In the genomic region with DNA sequence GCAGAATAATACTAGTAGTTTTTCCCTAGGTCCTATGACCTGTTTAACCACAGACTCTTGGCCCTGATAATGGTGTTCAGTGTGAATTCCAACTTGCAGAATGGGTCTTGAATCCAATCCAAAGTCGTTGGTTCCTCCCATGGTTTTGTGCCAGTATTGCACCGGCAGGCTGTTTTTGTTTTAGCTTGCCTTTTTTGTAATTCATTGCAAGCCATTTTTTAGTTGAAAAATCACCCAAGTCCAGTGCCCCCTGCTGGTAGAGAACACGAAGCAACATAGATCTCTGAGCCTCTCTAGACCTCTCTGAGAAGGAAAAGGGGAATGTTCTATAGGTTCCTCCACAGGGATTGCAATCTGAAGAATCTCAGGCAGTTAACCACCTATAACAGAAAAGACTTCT, we compare ENCODE assay signal across 10 mouse cellular contexts. TPM values are rescaled to one million over a fixed set of nuclear protein-coding genes. Genes with fewer than 3 reads are reported as not detected.
DNase-seq lines count a peak whose midpoint lies in the region; ATAC-seq lines count a peak whose summit lies in the region.
"Had no signal": no experiment of that assay in that cellular context is flagged by ENCODE, and none has a peak within 500 bp of the region (broad histone marks: within the 10 kb centered on the region; RNA-seq: fewer than 3 reads in every experiment).

No protein-coding gene starts in this region.

- no peak overlapping the region for H3K9ac ChIP-seq in embryonic facial prominence, embryonic 11.5 days (replicated peaks; ENCODE audit: low read length)
- H3K9ac ChIP-seq in midbrain, embryonic 16.5 days (ENCODE audit: low read depth, low read length), result no peak overlapping the region
- H3K9ac ChIP-seq: midbrain, embryonic 12.5 days had no signal

- H3K4me2 ChIP-seq in embryonic facial prominence, embryonic 11.5 days (ENCODE audit: low read depth, low read length), result no peak overlapping the region
- H3K4me2 ChIP-seq in midbrain, embryonic 16.5 days (ENCODE audit: low read length), result no peak overlapping the region
- H3K4me2 ChIP-seq: midbrain, embryonic 12.5 days had no signal

- H3K4me3 ChIP-seq in embryonic facial prominence, embryonic 11.5 days (ENCODE audit: low read depth, low read length), result no peak overlapping the region
- H3K4me3 ChIP-seq in embryonic facial prominence, embryonic 10.5 days, result no peak overlapping the region
- no peak overlapping the region for H3K4me3 ChIP-seq in midbrain, embryonic 10.5 days
- H3K4me3 ChIP-seq in midbrain, embryonic 16.5 days (ENCODE audit: low read depth, low read length), result no peak overlapping the region
- H3K4me3 ChIP-seq: midbrain, embryonic 12.5 days had no signal

- DNase-seq in embryonic facial prominence, embryonic 11.5 days (ENCODE audit: low spot score), result peak; percentile 54
- no peak for DNase-seq in embryonic facial prominence, embryonic 10.5 days (ENCODE audit: low spot score)
- peak; percentile 17 for DNase-seq in midbrain, embryonic 10.5 days (ENCODE audit: low spot score)
- peak; percentile 7 for DNase-seq in c-Kit-positive CD71-positive TER-119-positive erythroid progenitor cells, embryonic 14.5 days (ENCODE audit: low spot score)
- peak; percentile 67 for DNase-seq in naive thymus-derived CD4-positive, alpha-beta T cell, adult 2 months (ENCODE audit: low read depth)
- DNase-seq in frontal cortex, postnatal 25 days (ENCODE audit: low spot score in 2 of 2), result no peak

- no peak overlapping the region for H3K27ac ChIP-seq in embryonic facial prominence, embryonic 11.5 days (replicated peaks; ENCODE audit: low read depth, low read length)
- no peak overlapping the region for H3K27ac ChIP-seq in embryonic facial prominence, embryonic 10.5 days (replicated peaks)
- no peak overlapping the region for H3K27ac ChIP-seq in midbrain, embryonic 10.5 days (replicated peaks)
- H3K27ac ChIP-seq in midbrain, embryonic 16.5 days (ENCODE audit: low read length), result no peak overlapping the region
- H3K27ac ChIP-seq: midbrain, embryonic 12.5 days had no signal

- H3K9me3 ChIP-seq in embryonic facial prominence, embryonic 11.5 days (replicated peaks; ENCODE audit: control insufficient read depth, low read length), result no peaks in the 10 kb centered on the region
- no peaks in the 10 kb centered on the region for H3K9me3 ChIP-seq in embryonic facial prominence, embryonic 10.5 days
- no peaks in the 10 kb centered on the region for H3K9me3 ChIP-seq in midbrain, embryonic 10.5 days (replicated peaks)
- no peaks in the 10 kb centered on the region for H3K9me3 ChIP-seq in midbrain, embryonic 16.5 days (replicated peaks; ENCODE audit: control insufficient read depth, low read length, poor library complexity, severe bottlenecking)
- H3K9me3 ChIP-seq: midbrain, embryonic 12.5 days had no signal

- ATAC-seq in embryonic facial prominence, embryonic 11.5 days (replicated peaks; ENCODE audit: insufficient number of reproducible peaks, low FRiP score, low TSS enrichment, low read depth), result no peak
- no peak for ATAC-seq in midbrain, embryonic 16.5 days
- ATAC-seq in megakaryocyte-erythroid progenitor cell, adult 5-6 weeks (replicated peaks; ENCODE audit: low FRiP score, low TSS enrichment, poor library complexity, severe bottlenecking), result no peak

- 46% methylated on average over 3 of the region's 3 CpGs for WGBS in embryonic facial prominence, embryonic 11.5 days
- WGBS in embryonic facial prominence, embryonic 10.5 days, result 50% methylated on average over 3 of the region's 3 CpGs
- 51% methylated on average over 3 of the region's 3 CpGs for WGBS in midbrain, embryonic 10.5 days
- 38% methylated on average over 3 of the region's 3 CpGs for WGBS in midbrain, embryonic 16.5 days

- no peaks in the 10 kb centered on the region for H3K36me3 ChIP-seq in embryonic facial prominence, embryonic 11.5 days (replicated peaks; ENCODE audit: control insufficient read depth, insufficient read depth, low read depth, low read length)
- no peaks in the 10 kb centered on the region for H3K36me3 ChIP-seq in embryonic facial prominence, embryonic 10.5 days (replicated peaks)
- no peaks in the 10 kb centered on the region for H3K36me3 ChIP-seq in midbrain, embryonic 10.5 days
- no peaks in the 10 kb centered on the region for H3K36me3 ChIP-seq in midbrain, embryonic 16.5 days (ENCODE audit: control insufficient read depth, insufficient read depth, low read length)
- H3K36me3 ChIP-seq: midbrain, embryonic 12.5 days had no signal

- no peaks in the 10 kb centered on the region for H3K27me3 ChIP-seq in embryonic facial prominence, embryonic 11.5 days (ENCODE audit: control insufficient read depth, insufficient read depth, low read length)
- H3K27me3 ChIP-seq in embryonic facial prominence, embryonic 10.5 days (replicated peaks; ENCODE audit: low read depth, poor library complexity, severe bottlenecking), result no peaks in the 10 kb centered on the region
- H3K27me3 ChIP-seq in midbrain, embryonic 10.5 days (ENCODE audit: low read depth, poor library complexity, severe bottlenecking), result no peaks in the 10 kb centered on the region
- H3K27me3 ChIP-seq in midbrain, embryonic 16.5 days (ENCODE audit: control insufficient read depth, insufficient read depth, low read depth, low read length), result no peaks in the 10 kb centered on the region
- H3K27me3 ChIP-seq: midbrain, embryonic 12.5 days had no signal

- no peaks in the 10 kb centered on the region for H3K4me1 ChIP-seq in embryonic facial prominence, embryonic 11.5 days (ENCODE audit: control insufficient read depth, insufficient read depth, low read length)
- no peaks in the 10 kb centered on the region; the same call in 1 of the 2 replicates for H3K4me1 ChIP-seq in embryonic facial prominence, embryonic 10.5 days
- H3K4me1 ChIP-seq in midbrain, embryonic 10.5 days, result peaks cover 5% of the 10 kb centered on the region; the same call in 1 of the 2 replicates
- no peaks in the 10 kb centered on the region for H3K4me1 ChIP-seq in midbrain, embryonic 16.5 days (ENCODE audit: control insufficient read depth, insufficient read depth, low read length)
- H3K4me1 ChIP-seq: midbrain, embryonic 12.5 days had no signal

RNA-seq across cellular contexts. Expression of a gene that starts 17.7 kb away (rescaled TPM):
- polyA plus RNA-seq in embryonic facial prominence, embryonic 11.5 days (2014; fragmentation: Nextera tagmentation; extraction: Ambion mirVana), result not detected in 2 replicates
- not detected in 2 replicates for polyA plus RNA-seq in embryonic facial prominence, embryonic 10.5 days (2016; fragmentation: Nextera tagmentation; extraction: Ambion mirVana)
- polyA plus RNA-seq in midbrain, embryonic 10.5 days (2016; fragmentation: Nextera tagmentation; extraction: Ambion mirVana), result not detected in 2 replicates
- polyA plus RNA-seq in midbrain, embryonic 16.5 days (2015; fragmentation: Nextera tagmentation; extraction: Ambion mirVana), result not detected in 2 replicates
- not detected in 2 replicates for total RNA-seq in megakaryocyte-erythroid progenitor cell, adult 5-6 weeks (2014; fragmentation: Nextera tagmentation)
- not detected in 2 replicates for total RNA-seq in megakaryocyte-erythroid progenitor cell, adult 5-6 weeks (2017)
- total RNA-seq: heart, postnatal 10 days had no signal
- polyA plus RNA-seq: midbrain, embryonic 12.5 days had no signal

RNA-seq across cellular contexts. Expression of a gene that starts 39.3 kb away (rescaled TPM):
- polyA plus RNA-seq in embryonic facial prominence, embryonic 11.5 days (2014; fragmentation: Nextera tagmentation; extraction: Ambion mirVana), result not detected in 2 replicates
- 0.07 TPM in 1 of 2 replicates, not detected in the other for polyA plus RNA-seq in embryonic facial prominence, embryonic 10.5 days (2016; fragmentation: Nextera tagmentation; extraction: Ambion mirVana)
- not detected in 2 replicates for polyA plus RNA-seq in midbrain, embryonic 10.5 days (2016; fragmentation: Nextera tagmentation; extraction: Ambion mirVana)
- 0.07 TPM in 1 of 2 replicates, not detected in the other for polyA plus RNA-seq in midbrain, embryonic 16.5 days (2015; fragmentation: Nextera tagmentation; extraction: Ambion mirVana)
- total RNA-seq in megakaryocyte-erythroid progenitor cell, adult 5-6 weeks (2014; fragmentation: Nextera tagmentation), result 0.30 TPM in 1 of 2 replicates, not detected in the other
- not detected in 2 replicates for total RNA-seq in megakaryocyte-erythroid progenitor cell, adult 5-6 weeks (2017)
- total RNA-seq: heart, postnatal 10 days had no signal
- polyA plus RNA-seq: midbrain, embryonic 12.5 days had no signal

Comparison
In these comparisons a context has a peak if more than half of its experiments do, and no peak if none do; other contexts are left out.
1. DNase-seq: peak in embryonic facial prominence, embryonic 11.5 days (single experiment), midbrain, embryonic 10.5 days (single experiment), c-Kit-positive CD71-positive TER-119-positive erythroid progenitor cells, embryonic 14.5 days (single experiment) and naive thymus-derived CD4-positive, alpha-beta T cell, adult 2 months (single experiment); none in embryonic facial prominence, embryonic 10.5 days (single experiment) and frontal cortex, postnatal 25 days (0 of 2).